Mouse (Mus musculus): Measurements from ENCODE around the gene Glmn. TPM values are rescaled to one million over a fixed set of nuclear protein-coding genes. Genes with fewer than 3 reads are reported as not detected.
A peak's percentile ranks its signal among the peaks of the same experiment; 100 is the strongest.

The Glmn gene
- total RNA-seq (2017), result 16.2 and 18.9 TPM in 2 replicates

DNA sequence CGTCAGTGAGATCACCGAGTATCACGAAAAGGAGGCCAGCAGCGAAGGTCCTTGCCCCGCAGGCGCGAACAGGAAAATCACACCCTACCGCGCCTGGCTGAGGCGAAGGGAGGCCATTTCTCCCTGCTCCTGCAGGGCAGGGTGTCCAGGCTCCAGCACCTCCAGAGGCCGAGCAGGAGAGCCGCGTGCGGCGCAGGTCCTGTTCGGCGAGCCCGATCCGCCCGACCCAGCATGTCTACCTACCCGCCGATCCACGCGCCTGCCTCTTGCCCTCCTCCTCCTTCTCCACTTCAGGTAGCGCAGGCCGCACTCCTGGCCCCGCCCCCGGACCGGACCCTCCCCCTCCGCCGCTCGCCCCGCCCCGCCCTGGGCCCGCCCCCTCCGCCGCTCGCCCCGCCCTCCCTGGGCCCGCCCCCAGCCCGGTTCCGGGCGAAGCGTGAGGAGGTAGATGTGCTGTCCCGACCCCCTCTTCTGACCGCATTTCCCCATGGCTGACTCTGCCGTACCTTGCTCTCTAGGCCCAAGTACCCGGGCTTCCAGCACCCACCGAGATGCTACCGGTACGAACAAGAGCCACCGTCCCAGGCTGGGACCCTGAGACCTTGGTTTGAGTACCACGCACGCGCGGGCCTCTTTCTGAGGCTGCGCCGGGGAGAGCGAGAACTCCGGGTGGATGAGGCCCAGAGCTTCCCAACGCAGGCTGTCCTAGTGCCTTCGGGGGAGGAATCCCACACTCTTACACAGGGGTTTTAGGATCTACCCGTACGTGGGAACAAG, at the start of gene Glmn, which contains the start of gene Rpap2:
Gene Glmn (minus strand): TSS at position 588 of the 777 bp plus-strand sequence.
Gene Rpap2 (plus strand): TSS at position 73 of the 777 bp plus-strand sequence.
- ATAC-seq (replicated peaks; ENCODE audit: low read depth, poor library complexity, severe bottlenecking), result peak; percentile 87

DNA sequence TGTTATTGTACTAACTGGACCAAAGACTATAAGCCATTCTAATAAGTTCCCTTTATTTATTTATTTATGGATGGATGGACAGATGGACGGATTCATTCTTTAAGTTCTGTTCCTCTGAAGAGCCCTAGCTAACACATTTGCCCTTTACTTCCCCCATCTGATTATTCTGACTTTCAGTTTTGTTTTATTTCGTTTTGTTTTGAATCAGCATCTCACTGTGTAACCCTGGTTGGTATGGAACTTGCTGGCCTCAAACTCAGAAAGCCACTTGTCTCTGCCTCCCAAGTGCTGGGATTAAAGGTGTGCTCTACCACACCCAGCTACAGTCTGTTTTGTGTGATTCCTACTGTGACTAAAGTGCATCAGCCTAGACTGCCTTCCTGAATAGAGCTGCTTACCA, 48.2 kb upstream of the Glmn start:
- ATAC-seq (replicated peaks; ENCODE audit: low read depth, poor library complexity, severe bottlenecking), result no peak

DNA sequence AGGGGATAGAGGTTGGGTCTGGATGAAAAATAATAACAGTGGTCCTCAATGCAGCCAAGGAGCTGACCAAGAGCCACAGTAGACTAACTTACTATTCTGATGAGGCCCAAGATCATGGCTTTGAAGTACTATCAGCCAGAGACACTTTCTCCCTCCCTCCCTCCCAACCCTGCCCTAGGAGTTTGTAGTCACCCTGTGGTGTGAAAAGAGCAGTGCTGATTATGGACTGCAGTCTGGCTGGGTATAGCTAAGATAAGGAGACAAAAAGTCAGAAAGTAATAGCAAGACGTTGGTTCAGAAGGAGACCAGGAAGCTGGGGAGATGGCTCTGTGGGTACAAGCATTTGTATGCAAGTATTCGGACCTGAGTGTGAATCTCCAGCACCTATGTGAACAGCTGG, 46.9 kb upstream of the Glmn start:
- no peak for ATAC-seq (replicated peaks; ENCODE audit: low read depth, poor library complexity, severe bottlenecking)

DNA sequence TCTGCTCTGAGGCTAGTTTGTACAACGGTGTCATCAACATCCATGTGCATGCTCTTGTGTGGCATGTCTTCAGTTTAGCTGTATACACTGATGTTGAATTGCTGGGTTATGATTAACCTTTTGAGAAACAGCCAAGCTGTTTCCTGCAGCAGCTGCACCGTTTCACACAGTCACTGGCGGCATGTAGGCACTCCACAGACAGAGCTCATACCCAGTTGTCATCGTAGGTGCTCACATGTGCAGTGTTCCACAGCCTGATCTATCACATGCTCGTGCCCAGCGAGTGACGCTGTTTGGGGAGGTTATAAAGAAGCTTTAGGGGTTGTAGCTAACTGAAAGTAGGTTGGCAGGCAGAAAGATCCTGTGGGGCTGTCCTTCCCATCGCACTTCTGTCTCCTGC, 40.7 kb upstream of the Glmn start:
- ATAC-seq (replicated peaks; ENCODE audit: low read depth, poor library complexity, severe bottlenecking), result no peak

DNA sequence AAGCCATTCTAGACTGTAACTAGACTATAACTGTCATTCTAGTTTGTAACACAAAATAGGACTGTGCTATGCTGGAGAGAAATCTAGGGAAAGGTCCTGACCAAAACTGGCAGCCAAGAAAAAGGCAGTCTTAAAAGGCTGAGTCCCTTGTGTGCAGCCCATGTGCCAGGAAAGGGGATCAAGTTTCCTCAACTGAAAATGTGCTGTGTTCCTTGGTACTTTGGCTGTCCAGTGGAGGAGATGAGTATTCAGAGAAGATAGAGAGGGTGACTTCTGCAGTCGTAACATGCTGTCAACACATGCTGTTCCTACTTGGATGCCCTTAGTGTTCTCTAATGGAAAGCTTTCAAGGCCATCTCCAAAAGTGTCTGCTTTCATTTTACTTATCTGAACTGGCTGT, 39.4 kb upstream of the Glmn start:
- no peak for ATAC-seq (replicated peaks; ENCODE audit: low read depth, poor library complexity, severe bottlenecking)

DNA sequence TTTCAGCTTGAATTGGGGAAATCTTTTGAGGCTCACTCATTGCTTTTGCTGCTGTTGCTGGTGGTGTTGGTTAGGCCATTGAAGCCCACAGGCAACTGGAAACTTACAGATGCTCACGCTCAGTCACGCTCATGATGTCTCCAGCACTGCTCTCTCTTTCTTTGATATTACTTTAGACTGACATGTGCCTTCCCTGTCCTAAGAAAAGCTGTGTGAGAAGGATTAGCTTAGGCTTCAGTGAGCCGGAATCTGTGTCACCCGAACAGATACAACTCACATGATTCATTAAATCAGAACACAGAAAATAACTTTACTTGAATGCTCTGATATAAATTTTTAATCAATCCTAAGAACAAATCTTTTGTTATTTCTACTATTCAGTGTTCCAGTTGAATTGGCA, 36.0 kb upstream of the Glmn start:
- ATAC-seq (replicated peaks; ENCODE audit: low read depth, poor library complexity, severe bottlenecking), result no peak

DNA sequence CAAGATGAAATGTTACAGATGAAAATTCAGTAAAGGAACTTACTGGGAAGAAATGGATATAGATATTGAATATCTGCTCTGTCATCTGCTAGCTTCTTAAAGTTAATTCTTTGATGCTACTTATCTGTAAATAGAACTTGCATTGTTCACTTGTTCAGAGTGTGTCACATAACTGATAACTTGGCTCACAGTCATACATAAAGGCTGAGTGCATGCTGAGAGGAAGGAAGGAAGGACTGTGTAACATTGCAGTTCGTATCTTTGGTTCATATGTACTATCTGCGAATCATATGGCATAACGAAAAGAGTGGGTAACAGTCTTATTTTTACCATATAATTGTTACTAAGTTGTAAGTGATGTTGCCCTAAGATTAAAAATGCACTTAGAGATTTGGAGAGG, 23.6 kb upstream of the Glmn start:
- ATAC-seq (replicated peaks; ENCODE audit: low read depth, poor library complexity, severe bottlenecking), result no peak

DNA sequence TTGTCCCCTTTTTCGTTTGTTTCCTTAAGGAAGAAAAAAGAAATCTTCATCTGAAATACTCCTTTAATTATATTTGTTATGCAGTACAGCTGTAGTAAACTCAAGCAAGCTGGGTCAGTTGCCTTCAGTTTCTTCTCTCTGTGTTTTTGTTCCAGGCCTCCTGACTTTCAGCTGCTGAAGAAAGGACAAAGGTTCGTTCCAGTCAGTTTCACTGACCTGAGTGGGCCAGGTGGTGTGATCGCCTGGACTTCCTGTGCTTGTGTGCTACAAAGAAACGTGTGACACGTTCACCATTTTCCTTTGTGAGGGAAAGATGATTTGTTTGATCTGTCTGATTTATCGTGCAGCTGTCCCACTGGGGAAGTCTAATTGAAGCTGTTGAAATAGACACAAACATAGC, 20.3 kb upstream of the Glmn start:
- ATAC-seq (replicated peaks; ENCODE audit: low read depth, poor library complexity, severe bottlenecking), result no peak

DNA sequence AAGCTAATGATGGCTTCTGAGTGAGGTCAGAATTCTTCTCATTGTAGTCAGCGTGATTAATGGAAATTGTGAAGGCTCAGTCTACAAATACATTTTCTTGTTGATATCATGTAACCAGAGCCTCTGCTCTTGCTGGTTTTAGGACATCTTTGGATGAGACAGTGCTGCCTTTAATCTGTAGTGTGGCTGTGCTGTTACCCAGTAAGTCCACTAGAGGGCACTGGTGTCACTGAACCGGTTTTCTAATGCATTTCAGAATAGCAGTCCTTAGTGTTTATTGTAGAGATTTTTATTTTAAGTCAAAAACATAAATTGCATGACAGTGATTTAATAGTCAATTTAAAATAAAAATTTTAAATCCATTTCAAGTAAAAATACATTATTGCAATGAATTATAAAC, 13.5 kb upstream of the Glmn start:
- ATAC-seq (replicated peaks; ENCODE audit: low read depth, poor library complexity, severe bottlenecking), result peak; percentile 93

DNA sequence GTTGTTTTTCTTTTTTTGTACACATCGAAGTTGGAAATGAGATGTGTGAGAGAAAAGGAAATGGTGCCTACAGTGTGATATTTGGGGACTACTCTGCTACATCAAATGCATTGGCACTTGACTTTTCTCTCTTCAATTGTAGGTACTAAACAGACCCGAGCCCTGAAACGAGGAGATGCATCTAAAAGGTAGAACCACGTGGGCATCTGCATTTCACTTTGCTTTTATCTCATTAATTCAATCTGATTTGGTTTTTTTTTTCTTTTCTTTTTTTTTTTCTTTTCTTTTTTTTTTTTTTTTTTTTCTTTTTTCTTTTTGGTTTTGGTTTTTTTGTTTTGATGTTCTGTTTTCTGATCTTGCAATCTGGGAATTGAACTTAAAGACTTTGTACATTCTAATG, 692 bp upstream of the Glmn start:
- no peak for ATAC-seq (replicated peaks; ENCODE audit: low read depth, poor library complexity, severe bottlenecking)

DNA sequence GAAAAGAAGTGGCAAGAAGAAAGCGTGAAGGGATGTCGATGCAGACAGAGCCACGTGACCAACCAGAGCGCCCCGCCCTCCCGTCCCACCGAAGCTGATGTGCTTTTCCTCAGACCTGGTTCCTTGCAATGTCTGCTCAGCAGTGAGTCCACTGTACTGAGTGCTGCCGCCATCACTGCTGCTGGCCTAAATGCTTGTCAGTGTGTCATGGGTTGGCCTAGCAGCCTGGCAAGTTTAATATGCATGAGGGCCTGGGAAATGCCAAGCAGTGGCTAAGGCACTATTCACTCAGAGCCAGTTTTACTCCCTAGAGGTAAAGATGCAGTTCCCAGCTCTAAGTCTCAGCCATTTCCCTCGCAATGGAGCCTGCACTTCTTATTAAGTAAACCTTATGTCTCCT, 28.5 kb downstream of the Glmn start:
- no peak for ATAC-seq (replicated peaks; ENCODE audit: low read depth, poor library complexity, severe bottlenecking)

DNA sequence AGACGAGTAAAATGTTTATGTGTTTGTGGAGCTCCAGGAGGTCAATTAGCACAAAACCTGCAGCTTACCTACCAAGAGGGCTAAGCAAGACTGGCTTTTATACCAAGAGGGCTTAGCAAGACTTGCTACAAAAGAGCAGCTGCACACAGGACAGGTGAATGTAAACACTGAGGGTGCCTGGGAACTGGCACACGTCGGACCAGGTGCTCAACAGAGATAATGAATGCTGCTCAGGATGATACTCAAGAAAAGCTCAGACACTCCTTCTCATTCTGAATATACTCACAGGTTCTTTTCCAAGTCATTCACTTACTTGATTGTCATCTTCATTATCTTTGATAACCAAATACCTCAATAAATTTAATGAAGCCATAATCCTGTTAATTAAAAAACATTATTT, 40.7 kb downstream of the Glmn start:
- ATAC-seq (replicated peaks; ENCODE audit: low read depth, poor library complexity, severe bottlenecking), result no peak

DNA sequence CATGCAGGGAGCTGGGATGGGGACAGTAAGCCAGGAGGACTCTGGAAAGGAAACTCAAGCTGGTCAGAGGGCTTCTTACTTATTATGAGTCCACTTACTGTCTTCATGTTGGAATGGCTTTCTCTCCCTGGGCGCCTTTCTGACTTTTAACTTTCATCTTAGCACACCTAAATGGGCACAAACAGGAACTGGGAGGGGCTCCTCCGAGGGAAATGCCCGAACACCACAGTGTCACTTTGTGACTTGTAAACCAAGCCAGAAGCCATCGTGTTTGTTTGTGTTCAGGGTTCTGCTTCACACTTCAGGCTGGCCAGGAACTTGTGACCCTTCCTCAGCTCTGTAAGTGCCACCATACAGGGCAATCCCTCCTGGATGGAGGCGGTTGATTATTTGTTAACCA, 43.4 kb downstream of the Glmn start:
- no peak for ATAC-seq (replicated peaks; ENCODE audit: low read depth, poor library complexity, severe bottlenecking)

DNA sequence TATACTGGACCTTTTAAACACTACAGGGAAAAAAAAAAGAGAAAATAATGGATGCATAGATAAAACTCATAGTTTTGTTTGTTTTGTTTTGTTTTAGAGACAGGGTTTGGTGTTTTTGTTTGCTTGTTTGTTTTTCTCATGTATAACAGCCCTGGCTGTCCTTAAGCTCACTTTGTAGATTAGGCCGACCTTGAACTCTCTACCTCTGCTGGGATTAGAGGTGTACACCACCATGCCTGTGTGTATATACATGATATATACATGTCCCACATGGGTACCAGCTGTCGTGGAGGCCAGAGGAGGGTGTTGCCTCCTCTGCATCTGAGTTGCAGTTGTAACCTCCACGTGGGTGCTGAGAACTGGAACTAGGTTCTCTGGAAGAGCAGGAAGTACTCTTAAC, 49.2 kb downstream of the Glmn start:
- ATAC-seq (replicated peaks; ENCODE audit: low read depth, poor library complexity, severe bottlenecking), result no peak

DNA sequence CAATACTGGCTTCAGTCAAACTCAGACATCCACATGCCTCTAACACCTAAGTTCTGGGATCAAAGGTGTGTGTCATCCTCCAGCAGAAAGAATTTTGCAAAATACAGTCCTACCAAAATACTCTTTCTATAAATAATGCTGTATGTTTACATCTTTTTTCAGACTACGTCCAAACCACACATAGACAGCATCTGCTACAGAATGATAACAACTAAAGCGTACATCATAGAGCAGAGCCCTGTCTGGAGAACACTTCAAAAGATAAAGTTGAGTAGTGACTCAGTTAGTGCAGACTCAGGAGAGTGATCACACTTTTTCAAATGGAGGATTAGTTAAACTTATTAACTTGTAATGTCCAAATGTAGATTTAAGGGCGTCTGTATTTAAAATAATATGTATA, 49.7 kb downstream of the Glmn start:
- no peak for ATAC-seq (replicated peaks; ENCODE audit: low read depth, poor library complexity, severe bottlenecking)

DNA sequence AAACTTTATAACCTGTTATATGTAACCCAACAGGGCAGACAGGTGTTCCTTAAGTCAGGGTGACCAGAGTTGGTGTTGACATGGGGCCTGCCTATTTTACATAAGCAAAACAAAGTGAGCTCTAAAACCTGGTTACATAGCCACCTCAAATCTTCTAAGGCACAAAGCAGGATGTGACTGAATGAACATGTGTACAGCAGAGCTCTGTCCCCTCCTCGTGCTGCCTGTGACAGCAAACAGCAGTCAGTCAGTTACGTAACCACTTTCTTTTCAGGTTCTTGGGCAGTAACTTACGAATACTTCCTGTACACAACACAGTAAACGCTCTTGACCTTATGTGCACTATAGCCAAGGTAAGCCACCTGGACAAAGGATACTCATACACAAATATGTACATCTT, 51.8 kb downstream of the Glmn start:
- 0 out of 2 replicates have a peak, but pooled peaks have one; percentile 54 for ATAC-seq (replicated peaks; ENCODE audit: low read depth, poor library complexity, severe bottlenecking)

DNA sequence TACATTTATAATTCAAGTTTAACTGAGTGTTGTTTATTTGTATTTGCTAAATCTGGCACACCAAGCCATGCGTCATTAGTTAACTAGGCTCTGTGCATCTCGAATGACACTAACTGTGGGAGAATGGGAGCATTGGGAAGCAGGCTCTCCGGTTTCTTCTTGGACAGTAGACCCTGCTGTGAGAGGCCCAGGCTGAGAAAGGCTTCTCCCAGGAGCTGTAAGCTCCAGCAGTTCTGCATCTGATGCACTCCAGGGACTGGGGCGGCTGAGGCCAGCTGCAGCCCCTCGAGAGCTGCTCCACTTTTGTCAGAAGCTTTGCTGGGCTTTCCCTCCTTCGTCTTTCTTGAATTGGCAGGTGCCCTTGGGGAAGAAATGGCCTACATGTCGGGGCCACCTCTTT, 56.0 kb downstream of the Glmn start:
- no peak for ATAC-seq (replicated peaks; ENCODE audit: low read depth, poor library complexity, severe bottlenecking)

DNA sequence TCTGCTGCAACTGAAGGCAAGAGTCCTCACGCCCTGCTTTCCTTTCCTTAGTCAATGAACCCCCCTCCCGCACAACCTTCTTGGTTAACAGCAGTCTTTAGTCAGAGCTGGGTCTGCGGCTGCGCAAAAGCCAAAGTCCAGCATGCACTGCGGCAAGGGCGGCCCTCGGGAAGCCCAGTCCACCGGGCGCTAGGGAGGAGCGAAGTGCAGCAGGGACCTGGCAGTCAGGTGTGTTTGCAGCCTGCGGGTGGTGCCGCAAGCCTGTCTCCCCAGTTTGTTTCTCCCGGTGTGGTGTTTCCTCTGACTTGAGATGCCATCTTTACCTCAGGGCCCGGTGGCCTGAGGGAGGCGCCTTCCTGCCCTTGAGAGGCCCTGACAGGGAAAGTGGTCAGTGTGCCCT, 63.1 kb downstream of the Glmn start, which contains the start of gene 1700028K03Rik:
Gene 1700028K03Rik (plus strand): TSS at position 129 of the 400 bp plus-strand sequence.
- ATAC-seq (replicated peaks; ENCODE audit: low read depth, poor library complexity, severe bottlenecking), result no peak

DNA sequence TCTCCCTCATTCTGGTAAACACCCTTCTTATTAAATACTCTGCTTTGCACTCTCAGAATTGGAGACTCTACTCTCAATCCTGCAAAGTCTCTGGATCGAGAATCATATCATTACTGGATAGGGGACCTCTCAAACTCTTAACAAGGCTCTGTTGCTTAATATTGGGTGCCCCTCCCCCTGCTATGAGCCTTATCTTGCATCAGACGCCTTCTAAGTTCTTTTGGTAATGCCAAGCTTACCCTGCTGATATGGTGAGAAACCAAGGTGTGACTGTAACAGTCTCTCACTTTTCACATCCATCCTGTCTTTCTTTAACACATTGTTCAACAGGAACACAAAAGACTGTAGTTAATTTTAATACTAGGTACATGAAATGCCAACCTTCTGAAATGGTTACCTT, 64.1 kb downstream of the Glmn start:
- no peak for ATAC-seq (replicated peaks; ENCODE audit: low read depth, poor library complexity, severe bottlenecking)

DNA sequence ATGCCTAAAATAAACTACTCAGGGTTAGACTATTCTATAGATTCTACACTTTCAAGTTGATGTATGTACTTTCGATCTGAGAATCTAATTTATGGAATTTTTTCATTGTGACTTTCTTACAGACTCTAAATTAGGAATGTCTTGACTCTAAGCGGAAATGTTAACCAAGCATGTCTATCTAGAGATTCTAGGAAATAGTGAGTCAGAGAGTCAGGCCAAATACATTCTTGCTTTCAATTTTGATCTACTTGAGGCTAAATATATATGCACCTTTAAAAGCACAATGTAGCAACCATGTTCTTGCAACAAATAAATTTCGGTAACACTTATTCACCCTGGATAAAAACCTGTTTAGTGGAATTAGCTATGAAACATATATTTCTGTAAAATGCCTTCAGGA, 68.8 kb downstream of the Glmn start:
- no peak for ATAC-seq (replicated peaks; ENCODE audit: low read depth, poor library complexity, severe bottlenecking)

DNA sequence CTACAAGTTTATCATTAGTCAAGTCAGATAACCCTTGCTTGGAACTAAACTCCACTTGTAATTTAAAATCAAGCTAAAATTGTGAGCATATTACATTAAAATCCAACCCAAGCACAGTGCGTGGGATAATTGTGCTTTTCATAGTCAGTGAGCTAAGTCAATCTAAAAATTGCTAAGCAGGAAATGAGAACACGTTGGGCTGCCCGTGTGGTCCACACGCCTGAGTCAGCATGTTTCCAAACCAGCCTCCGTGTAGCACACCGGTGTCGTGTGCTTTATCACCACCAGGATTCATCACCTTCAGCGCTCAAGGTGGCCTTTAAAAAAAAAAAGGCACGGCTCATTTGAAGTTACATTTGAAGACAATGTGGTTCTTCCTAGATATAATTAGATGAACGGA, 73.4 kb downstream of the Glmn start:
- ATAC-seq (replicated peaks; ENCODE audit: low read depth, poor library complexity, severe bottlenecking), result peak; percentile 70

DNA sequence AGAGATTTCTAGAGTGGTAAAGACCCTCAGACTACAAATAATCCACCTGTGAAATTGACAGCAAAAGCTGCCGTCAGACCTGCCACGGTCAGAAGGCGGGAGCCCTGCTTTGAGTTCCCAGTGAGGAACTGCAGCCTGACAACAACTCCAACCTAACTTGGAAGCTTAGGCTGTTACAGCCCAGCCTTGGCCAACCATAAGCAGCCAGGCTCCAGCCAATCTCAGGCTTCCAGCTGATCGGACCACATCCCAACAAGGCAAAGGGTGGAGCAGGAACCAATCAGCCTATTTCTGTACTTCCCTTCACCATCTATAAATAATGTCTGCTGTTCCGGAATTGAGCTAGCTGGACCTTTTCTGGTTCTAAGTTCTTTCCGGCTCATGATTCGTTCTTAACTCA, 75.8 kb downstream of the Glmn start:
- peak; percentile 82 for ATAC-seq (replicated peaks; ENCODE audit: low read depth, poor library complexity, severe bottlenecking)
